Mouse (Mus musculus): Measurements from ENCODE around the gene E130114P18Rik.

E130114P18Rik gene

DNA sequence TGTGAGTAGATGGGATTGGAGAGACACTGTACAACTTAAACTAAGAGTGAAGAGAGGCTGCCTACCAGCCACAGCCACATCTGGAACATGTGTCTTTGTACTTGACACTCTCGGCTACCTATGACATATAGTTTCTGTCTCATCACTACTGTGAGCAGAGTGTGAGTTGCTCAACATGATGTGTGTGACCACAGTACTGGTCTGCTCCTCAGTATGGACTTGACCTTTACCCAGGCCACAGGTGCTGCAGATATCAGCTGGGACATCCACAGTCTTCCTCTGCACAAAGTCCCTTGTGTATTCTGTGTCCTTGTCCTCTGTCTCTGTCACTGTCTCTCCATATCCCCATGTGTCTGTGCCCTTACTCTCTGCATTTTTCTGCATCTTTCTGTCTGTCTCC is 141.3 kb downstream of the E130114P18Rik start:
- no peak for DNase-seq

DNA sequence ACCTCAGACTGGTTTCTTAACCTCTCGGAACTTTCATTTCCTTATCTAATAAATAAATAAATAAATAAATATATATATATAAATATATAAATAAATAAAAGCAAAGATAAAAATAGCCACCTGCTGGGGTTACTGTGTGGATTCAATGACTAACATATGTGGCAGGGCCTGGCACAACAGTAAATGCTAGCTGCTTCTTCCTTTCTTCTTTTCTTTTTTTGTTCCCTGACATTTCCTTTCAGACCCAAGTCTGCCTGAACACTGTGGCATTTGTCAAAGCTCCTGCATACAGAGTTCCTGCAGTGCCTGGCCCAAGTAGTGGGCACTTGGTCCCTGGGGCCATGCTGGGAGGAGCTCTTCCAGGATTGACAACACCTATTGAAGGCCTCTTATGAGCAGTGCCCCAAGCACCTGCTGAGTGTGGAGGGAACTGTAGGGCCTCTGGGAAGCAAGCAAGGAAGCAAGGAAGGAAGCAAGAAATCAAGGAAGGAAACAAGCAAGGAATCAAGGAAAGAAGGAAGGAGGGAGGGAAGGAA is 142.1 kb downstream of the E130114P18Rik start:
- DNase-seq: no peak

DNA sequence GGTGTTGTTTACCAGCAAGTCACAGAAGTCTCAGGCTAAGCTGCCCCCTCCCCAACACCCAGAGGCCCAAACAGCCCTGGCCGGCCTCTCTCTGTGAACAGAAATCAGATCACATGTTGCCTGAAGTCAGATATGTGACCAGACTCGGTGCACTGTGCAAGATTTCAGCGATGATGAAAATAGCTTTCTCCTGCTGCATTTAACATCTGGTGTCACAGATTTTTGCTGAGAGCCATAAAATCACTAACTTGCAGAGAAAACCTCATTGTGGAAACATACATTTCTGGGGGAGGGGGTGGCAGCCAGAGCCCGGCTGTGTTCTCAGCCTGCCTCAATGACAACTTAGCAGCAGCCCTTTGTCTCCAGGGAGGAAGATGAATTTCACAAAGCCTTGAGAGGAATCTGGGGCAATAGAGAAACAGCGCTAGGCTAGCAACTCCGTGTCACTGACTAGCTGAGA is 142.6 kb downstream of the E130114P18Rik start:
- no peak for DNase-seq

- no peak for DNase-seq
Observed at GRCm38 (mm10) chr4:97628881-97629605, 148.8 kb downstream of the E130114P18Rik start.

GRCm38 (mm10) chr4:97626002-97626720 is 151.7 kb downstream of the E130114P18Rik start:
- no peak for DNase-seq

DNA sequence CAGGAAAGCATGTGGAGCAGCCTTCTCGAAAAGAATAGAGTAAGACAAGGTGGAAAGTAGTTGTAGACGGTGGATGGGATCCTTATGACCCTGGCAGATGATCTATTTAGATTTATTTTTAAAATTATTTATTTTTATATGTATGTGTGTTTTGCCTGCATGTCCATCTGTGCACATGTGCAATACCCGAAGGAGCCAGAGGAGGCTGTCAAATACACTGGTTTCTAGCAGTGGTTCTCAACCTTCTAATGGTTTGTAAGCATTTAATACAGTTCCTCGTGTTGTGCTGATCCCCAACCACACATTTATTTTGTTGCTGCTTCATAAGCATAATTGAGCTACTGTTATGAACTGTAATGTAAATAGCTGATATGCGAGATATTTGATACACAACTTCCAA is 154.7 kb downstream of the E130114P18Rik start:
- DNase-seq: peak; percentile 12

GRCm38 (mm10) chr4:97621731-97622130 is 156.1 kb downstream of the E130114P18Rik start:
- DNase-seq: no peak

GRCm38 (mm10) chr4:97620409-97620808 is 157.5 kb downstream of the E130114P18Rik start:
- DNase-seq: no peak

GRCm38 (mm10) chr4:97618668-97619373 is 159.1 kb downstream of the E130114P18Rik start:
- DNase-seq: peak; percentile 10

DNA sequence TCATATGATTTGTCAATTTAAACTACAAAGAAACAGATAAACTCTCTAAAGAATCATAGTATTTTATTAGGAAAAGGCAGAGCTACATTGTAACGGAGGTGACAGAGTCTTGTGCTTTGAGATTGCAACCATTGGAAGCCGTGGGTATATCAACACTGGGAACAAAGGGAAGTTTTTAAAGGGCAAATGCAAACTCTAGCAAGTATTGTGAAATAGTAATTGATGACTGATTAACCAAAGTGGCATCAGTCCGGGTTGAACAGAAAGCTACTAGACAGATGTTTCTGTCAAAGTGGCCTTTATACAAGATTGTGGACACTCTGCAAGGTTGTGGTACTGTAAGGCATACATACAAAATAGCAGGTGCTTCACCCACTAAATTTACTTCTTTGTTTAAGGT is 162.8 kb downstream of the E130114P18Rik start:
- DNase-seq: no peak

- peak; percentile 29 for DNase-seq
Observed at GRCm38 (mm10) chr4:97611251-97611847, 166.5 kb downstream of the E130114P18Rik start.

GRCm38 (mm10) chr4:97609831-97610727 is 167.8 kb downstream of the E130114P18Rik start:
- DNase-seq: no peak

DNA sequence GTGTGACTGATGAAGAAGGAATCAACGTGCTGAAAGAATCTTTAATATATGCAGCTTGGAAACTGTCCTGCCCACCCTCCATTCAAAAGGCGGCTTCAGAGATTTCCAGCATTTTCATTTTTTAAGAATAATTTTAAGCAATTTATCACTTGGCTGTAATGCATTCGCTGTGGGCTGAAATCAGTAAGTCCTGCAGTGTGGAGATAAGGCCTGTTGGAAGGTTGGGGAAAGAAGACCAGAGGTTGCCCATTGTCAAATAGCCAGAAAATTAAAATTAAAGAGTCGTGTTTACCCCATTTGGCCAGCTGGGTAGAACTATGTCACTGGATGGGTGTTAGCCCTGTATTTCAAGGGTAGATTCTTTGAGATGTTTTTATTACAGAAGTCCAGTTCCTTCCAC is 168.5 kb downstream of the E130114P18Rik start:
- DNase-seq: no peak

DNA sequence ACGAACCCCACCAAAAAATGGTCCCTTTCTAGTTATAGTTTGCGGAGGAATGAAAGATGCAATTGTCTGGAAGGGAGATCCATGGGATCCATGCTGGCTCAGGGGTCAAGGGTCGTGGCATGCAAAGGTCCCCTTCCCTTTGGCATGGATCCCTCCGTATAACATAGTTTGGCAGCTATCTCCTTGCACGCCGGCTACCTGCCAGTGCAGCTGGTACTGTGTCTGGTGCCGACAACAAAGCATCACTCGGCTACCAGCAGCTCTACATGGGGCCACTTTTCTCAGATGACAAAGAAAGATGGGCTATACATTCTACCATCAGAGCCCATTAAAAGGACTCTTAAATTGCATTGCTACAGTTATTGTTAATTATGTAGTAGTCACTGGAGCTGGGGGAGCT is 169.2 kb downstream of the E130114P18Rik start:
- no peak for DNase-seq

GRCm38 (mm10) chr4:97608134-97608533 is 169.7 kb downstream of the E130114P18Rik start:
- no peak for DNase-seq

DNA sequence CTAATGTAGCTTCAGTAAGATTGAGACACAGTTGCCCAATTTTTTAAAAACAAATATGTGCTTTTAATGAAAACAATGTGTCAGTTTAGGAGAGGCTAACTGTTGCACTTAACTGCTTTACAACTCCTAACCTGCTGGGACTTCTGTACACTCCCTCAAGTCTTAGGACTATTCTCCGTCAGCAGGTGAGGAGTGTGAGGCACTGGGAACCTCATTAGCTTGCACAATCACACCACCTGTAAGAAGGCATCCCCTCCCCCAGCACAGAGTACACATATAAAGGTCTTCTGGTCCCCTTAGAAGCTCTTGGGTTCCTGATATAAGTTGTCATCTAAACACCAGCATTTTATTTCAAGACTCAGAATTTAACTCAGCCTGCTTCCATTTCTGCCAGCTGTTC is 170.7 kb downstream of the E130114P18Rik start:
- no peak for DNase-seq

DNA sequence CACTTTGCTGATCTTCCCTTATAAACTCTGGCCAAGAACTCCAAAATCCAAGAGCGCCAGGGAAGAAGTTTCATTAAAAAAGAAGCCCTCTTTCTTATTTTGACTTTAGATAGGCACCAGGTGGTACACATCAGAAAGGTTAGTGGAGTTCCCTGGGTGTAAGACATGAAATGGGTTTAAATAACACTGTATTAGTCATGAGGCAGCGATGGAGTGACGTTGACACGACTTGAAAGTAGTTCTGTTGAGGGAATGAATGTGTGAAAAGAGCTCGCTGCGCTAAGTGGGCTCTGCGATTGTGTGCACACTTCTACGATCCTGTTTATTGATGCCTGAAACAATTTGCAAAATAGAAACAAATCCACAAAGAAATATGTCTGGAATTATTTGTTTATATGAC is 171.4 kb downstream of the E130114P18Rik start:
- DNase-seq: no peak

GRCm38 (mm10) chr4:97602579-97602978 is 175.3 kb downstream of the E130114P18Rik start:
- no peak for DNase-seq

GRCm38 (mm10) chr4:97600875-97601835 is 176.7 kb downstream of the E130114P18Rik start:
- no peak for DNase-seq

- DNase-seq: no peak
Observed at GRCm38 (mm10) chr4:97597443-97597842, 180.4 kb downstream of the E130114P18Rik start.

GRCm38 (mm10) chr4:97596348-97596747 is 181.5 kb downstream of the E130114P18Rik start:
- no peak for DNase-seq

Measured in kidney, postnatal 14 days (tissue).